Mouse (Mus musculus) heart, postnatal 25 days (tissue): Measurements from ENCODE around the gene Olfr1162. TPM values are rescaled to one million over a fixed set of nuclear protein-coding genes. Genes with fewer than 3 reads are reported as not detected.
"Not testable (repeated sequence)": the region's sequence is repeated elsewhere in the genome, so short reads cannot be mapped to it uniquely, and the experiment has no call there.

ENCODE experiments used
- DNase-seq: peaks from one replicate; pipeline ENCODE4 v3.0.0; 2022; ENCODE audit warnings: low spot score
- intact Hi-C: fragments of 180-260 bp; cut with DNase I; formaldehyde crosslinking; loops from one replicate; pipeline ENCODE4 v1.15.1; 2025
- total RNA-seq, 2 experiments: library from RNA; stranded (reverse); gene quantifications; 2 replicates each; pipeline ENCODE4 v1.2.3; 2021

Gene Olfr1162
- total RNA-seq = not detected

- DNase-seq = no peak
- intact Hi-C loops = no loop called here
These were observed at the start of gene Olfr1162 for GRCm38 (mm10) chr2:88051029-88051428. TSS of gene Olfr1162 (minus strand) at chr2:88051129.

GRCm38 (mm10) chr2:88093866-88094265 lies 42.9 kb upstream of the Olfr1162 start, which contains the start of gene Olfr1164:
TSS of gene Olfr1164 (minus strand) at chr2:88093966.
- intact Hi-C loops = no loop called here
- DNase-seq = no peak

- DNase-seq = no peak
- intact Hi-C loops = no loop called here
These were observed 20.8 kb upstream of the Olfr1162 start, which contains the start of gene Olfr1163 for GRCm38 (mm10) chr2:88071730-88072129. TSS of gene Olfr1163 (minus strand) at chr2:88071830.

- intact Hi-C loops = no loop called here
- DNase-seq = no peak
These were observed 12.7 kb upstream of the Olfr1162 start for GRCm38 (mm10) chr2:88063587-88063986.

- intact Hi-C loops = no loop called here
- DNase-seq = no peak
These were observed 13.3 kb downstream of the Olfr1162 start, which contains the start of gene Olfr73 for GRCm38 (mm10) chr2:88037599-88037998. TSS of gene Olfr73 (minus strand) at chr2:88037699.

- intact Hi-C loops = not testable (repeated sequence)
These were observed 28.5 kb downstream of the Olfr1162 start, which contains the start of gene Olfr1161 for GRCm38 (mm10) chr2:88022474-88022873. TSS of gene Olfr1161 (plus strand) at chr2:88022774.

GRCm38 (mm10) chr2:88007515-88008318 lies 43.2 kb downstream of the Olfr1162 start, which contains the start of gene Olfr1160:
TSS of gene Olfr1160 (minus strand) at chr2:88008268.
- intact Hi-C loops = no loop called here
- DNase-seq = no peak

More at GRCm38 (mm10) chr2:88022474-88022873, 28.5 kb downstream of the Olfr1162 start, which contains the start of gene Olfr1161:
- DNase-seq = not testable (repeated sequence)

Other genes with a start within 250 kb of the Olfr1162 start
- not detected for gene Olfr1145, start 241.3 kb downstream of the Olfr1162 start, total RNA-seq
- gene Olfr1148, start 220.6 kb downstream of the Olfr1162 start, total RNA-seq = not detected
- gene Olfr1150-ps1, start 207.1 kb downstream of the Olfr1162 start, total RNA-seq = not detected
- not detected for gene Olfr1151, start 195.3 kb downstream of the Olfr1162 start, total RNA-seq
- gene Olfr1152, start 184.6 kb downstream of the Olfr1162 start, total RNA-seq = not detected
- not detected for gene Olfr1153, start 156.2 kb downstream of the Olfr1162 start, total RNA-seq
- gene Olfr1154, start 146.0 kb downstream of the Olfr1162 start, total RNA-seq = not detected
- not detected for gene Olfr1155, start 106.0 kb downstream of the Olfr1162 start, total RNA-seq
- gene Olfr1156, start 98.0 kb downstream of the Olfr1162 start, total RNA-seq = not detected
- gene Olfr1157, start 82.8 kb downstream of the Olfr1162 start, total RNA-seq = not detected
- not detected for gene Olfr74, start 76.5 kb downstream of the Olfr1162 start, total RNA-seq
- not detected for gene Olfr1158, start 61.0 kb downstream of the Olfr1162 start, total RNA-seq
- not detected for gene Olfr1160, start 42.9 kb downstream of the Olfr1162 start, total RNA-seq
- gene Olfr1161, start 28.4 kb downstream of the Olfr1162 start, total RNA-seq = not detected
- not detected for gene Olfr73, start 13.4 kb downstream of the Olfr1162 start, total RNA-seq
- gene Olfr1163, start 20.7 kb upstream of the Olfr1162 start, total RNA-seq = not detected
- gene Olfr1164, start 42.8 kb upstream of the Olfr1162 start, total RNA-seq = not detected
- gene Olfr1166, start 77.1 kb upstream of the Olfr1162 start, total RNA-seq = not detected
- gene Olfr1167, start 104.1 kb upstream of the Olfr1162 start, total RNA-seq = not detected
- gene Olfr1168, start 130.8 kb upstream of the Olfr1162 start, total RNA-seq = not detected
- gene Olfr1170, start 177.2 kb upstream of the Olfr1162 start, total RNA-seq = not detected
- gene Olfr1173, start 228.7 kb upstream of the Olfr1162 start, total RNA-seq = not detected